In genomic region chr2:115515470-115515869, GRCm38 (mm10) we compare ENCODE assay signal across 17 mouse cellular contexts.
DNase-seq lines count a peak whose midpoint lies in the region; ATAC-seq and TF ChIP-seq lines count a peak whose summit lies in the region.
"Had no signal": no experiment of that assay in that cellular context is flagged by ENCODE, and none has a peak within 500 bp of the region (broad histone marks: within the 10 kb centered on the region; RNA-seq: fewer than 3 reads in every experiment).

No protein-coding gene starts in this region.

- no peak overlapping the region for H3K4me3 ChIP-seq in heart, embryonic 10.5 days
- H3K4me3 ChIP-seq in kidney, embryonic 14.5 days (ENCODE audit: low read length) = no peak overlapping the region
- no peak overlapping the region for H3K4me3 ChIP-seq in forebrain, embryonic 15.5 days
- H3K4me3 ChIP-seq: embryonic facial prominence, embryonic 15.5 days; gastrocnemius, adult 2 months; heart, embryonic 13.5 days; limb, embryonic 10.5 days; midbrain, embryonic 13.5 days; neural tube, embryonic 15.5 days had no signal

- no peaks in the 10 kb centered on the region for H3K27me3 ChIP-seq in heart, embryonic 10.5 days (ENCODE audit: insufficient read depth, poor library complexity, severe bottlenecking)
- H3K27me3 ChIP-seq in kidney, embryonic 14.5 days (ENCODE audit: control insufficient read depth, insufficient read depth, low read length) = no peaks in the 10 kb centered on the region
- no peaks in the 10 kb centered on the region for H3K27me3 ChIP-seq in forebrain, embryonic 15.5 days
- H3K27me3 ChIP-seq: CH12.LX; embryonic facial prominence, embryonic 15.5 days; heart, embryonic 13.5 days had no signal

- TF ChIP-seq POLR2A in brain, embryonic 14.5 days (IDR thresholded peaks at IDR 0.05; ENCODE audit: borderline replicate concordance, extremely low read depth, insufficient read depth, insufficient read length, poor library complexity, severe bottlenecking) = no peak

- ATAC-seq in kidney, embryonic 14.5 days (ENCODE audit: low FRiP score, low TSS enrichment) = no peak
- peak; percentile 35; the same call in 1 of the 2 replicates for ATAC-seq in forebrain, embryonic 15.5 days (replicated peaks)
- ATAC-seq: liver, postnatal 0 days had no signal

- 0 out of 2 replicates have a peak overlapping the region, but pooled peaks have one; percentile 75 for H3K27ac ChIP-seq in heart, embryonic 10.5 days
- H3K27ac ChIP-seq in kidney, embryonic 14.5 days (ENCODE audit: low read depth, low read length) = peak overlapping the region; percentile 17; the same call in 1 of the 2 replicates
- H3K27ac ChIP-seq in forebrain, embryonic 15.5 days (replicated peaks) = peak overlapping the region; percentile 71
- H3K27ac ChIP-seq: embryonic facial prominence, embryonic 15.5 days; gastrocnemius, adult 2 months; midbrain, embryonic 13.5 days; neural tube, embryonic 15.5 days had no signal

- peaks cover 18% of the 10 kb centered on the region for H3K4me1 ChIP-seq in heart, embryonic 10.5 days
- H3K4me1 ChIP-seq in kidney, embryonic 14.5 days (ENCODE audit: control insufficient read depth, insufficient read depth, low read length) = peaks cover 17% of the 10 kb centered on the region
- H3K4me1 ChIP-seq in forebrain, embryonic 15.5 days = peaks cover 45% of the 10 kb centered on the region

- H3K4me2 ChIP-seq in kidney, embryonic 14.5 days (replicated peaks; ENCODE audit: low read depth, low read length) = no peak overlapping the region
- H3K4me2 ChIP-seq in forebrain, embryonic 15.5 days (replicated peaks) = no peak overlapping the region
- H3K4me2 ChIP-seq: embryonic facial prominence, embryonic 15.5 days; midbrain, embryonic 13.5 days had no signal

- H3K9me3 ChIP-seq in heart, embryonic 10.5 days = no peaks in the 10 kb centered on the region
- H3K9me3 ChIP-seq in kidney, embryonic 14.5 days (ENCODE audit: control insufficient read depth, low read length) = no peaks in the 10 kb centered on the region
- no peaks in the 10 kb centered on the region for H3K9me3 ChIP-seq in forebrain, embryonic 15.5 days
- H3K9me3 ChIP-seq: embryonic facial prominence, embryonic 15.5 days; heart, embryonic 13.5 days; limb, embryonic 10.5 days; midbrain, embryonic 13.5 days; neural tube, embryonic 15.5 days had no signal

- WGBS in heart, embryonic 10.5 days = 74% methylated on average over 6 of the region's 6 CpGs
- WGBS in kidney, embryonic 14.5 days = 55% methylated on average over 6 of the region's 6 CpGs
- 56% methylated on average over 6 of the region's 6 CpGs for WGBS in forebrain, embryonic 15.5 days

- intact Hi-C loops in heart, postnatal 10 days (cut with DNase I) = loop anchor here (2.0 to 10.0 kb wide), 4 partner anchors 342 to 661 kb away; no protein-coding TSS in a partner anchor

- no peaks in the 10 kb centered on the region for H3K36me3 ChIP-seq in heart, embryonic 10.5 days
- H3K36me3 ChIP-seq in kidney, embryonic 14.5 days (ENCODE audit: control insufficient read depth, insufficient read depth, low read length) = no peaks in the 10 kb centered on the region
- no peaks in the 10 kb centered on the region for H3K36me3 ChIP-seq in forebrain, embryonic 15.5 days
- H3K36me3 ChIP-seq: embryonic facial prominence, embryonic 15.5 days; heart, embryonic 13.5 days; limb, embryonic 10.5 days; midbrain, embryonic 13.5 days; neural tube, embryonic 15.5 days had no signal

- TF ChIP-seq CTCF in brain, embryonic 14.5 days (IDR thresholded peaks at IDR 0.05; ENCODE audit: borderline replicate concordance, extremely low read depth, insufficient read depth, insufficient read length) = no peak

- no peak for DNase-seq in heart, embryonic 10.5 days (ENCODE audit: low spot score)
- no peak for DNase-seq in heart, postnatal 10 days
- DNase-seq in kidney, postnatal 25 days = no peak
- DNase-seq in brain, embryonic 14.5 days (ENCODE audit: low read depth) = peak; percentile 17
- no peak for DNase-seq in cerebellum, adult 11-12 months
- no peak for DNase-seq in left cerebral cortex, adult 11 months (ENCODE audit: low spot score)
- DNase-seq: gastrocnemius, adult 2 months; right cerebral cortex, postnatal 14 days had no signal

- H3K9ac ChIP-seq in kidney, embryonic 14.5 days (ENCODE audit: low read depth, low read length) = no peak overlapping the region
- H3K9ac ChIP-seq in forebrain, embryonic 15.5 days (replicated peaks) = no peak overlapping the region
- H3K9ac ChIP-seq: embryonic facial prominence, embryonic 15.5 days; liver, postnatal 0 days; midbrain, embryonic 13.5 days; neural tube, embryonic 15.5 days had no signal

Comparison
In these comparisons a context has a peak if more than half of its experiments do, and no peak if none do; other contexts are left out.
1. H3K27ac ChIP-seq: peak in every context shown above with its lines; median percentile 75 in heart, embryonic 10.5 days; 71 in forebrain, embryonic 15.5 days; 17 in kidney, embryonic 14.5 days.